Mouse (Mus musculus) forebrain, embryonic 11.5 days (tissue): ENCODE data around the gene Tead1. TPM values are rescaled to one million over a fixed set of nuclear protein-coding genes. Genes with fewer than 3 reads are reported as not detected.
A peak's percentile ranks its signal among the peaks of the same experiment; 100 is the strongest.

Source experiments
- ATAC-seq: fragments of 200-750 bp; cut with Nextera tagmentation; replicated peaks from 2 replicates; pipeline ENCODE4 v1.8.0; 2017; ENCODE audit warnings: moderate TSS enrichment; ENCODE audit not compliant: low FRiP score
- DNase-seq: peaks from one replicate; pipeline ENCODE4 v3.0.0-alpha.2; 2017; ENCODE audit warnings: low spot score
- H3K27ac ChIP-seq: fragments of 300-500 bp; sonication (generic); 2 replicates; pipeline ENCODE4 v1.5.1; 2014; ENCODE audit warnings: low read depth, low read length
- H3K27me3 ChIP-seq: fragments of 300-500 bp; sonication (generic); 2 replicates; pipeline ENCODE4 v1.6.1; 2014; ENCODE audit warnings: mild to moderate bottlenecking, low read length, mixed read lengths; ENCODE audit not compliant: control insufficient read depth, insufficient read depth
- H3K36me3 ChIP-seq: fragments of 300-500 bp; sonication (generic); 2 replicates; pipeline ENCODE4 v1.6.1; 2014; ENCODE audit warnings: mild to moderate bottlenecking, low read length, moderate library complexity, mixed read lengths; ENCODE audit not compliant: control insufficient read depth, insufficient read depth
- H3K4me1 ChIP-seq: fragments of 300-500 bp; sonication (generic); replicated peaks from 2 replicates; pipeline ENCODE4 v1.6.1; 2014; ENCODE audit warnings: low read length, mixed read lengths; ENCODE audit not compliant: control insufficient read depth, insufficient read depth
- H3K4me2 ChIP-seq: fragments of 300-500 bp; sonication (generic); 2 replicates; pipeline ENCODE4 v1.6.1; 2014; ENCODE audit warnings: low read depth, mild to moderate bottlenecking, low read length, moderate library complexity, mixed read lengths; ENCODE audit not compliant: severe bottlenecking
- H3K4me3 ChIP-seq: fragments of 300-500 bp; sonication (generic); 2 replicates; pipeline ENCODE4 v1.5.1; 2014; ENCODE audit warnings: low read depth, low read length
- H3K9ac ChIP-seq: fragments of 300-500 bp; sonication (generic); 2 replicates; pipeline ENCODE4 v1.6.1; 2014; ENCODE audit warnings: low read length
- H3K9me3 ChIP-seq: fragments of 300-500 bp; sonication (generic); 2 replicates; pipeline ENCODE4 v1.6.1; 2016; ENCODE audit warnings: low read length, mixed read lengths; ENCODE audit not compliant: control insufficient read depth
- WGBS: fragments of 180-500 bp; shearing (Covaris S2); extraction: QIAGEN DNeasy Blood & Tissue Kit; methylation state at CpG from one replicate; pipeline ENCODE4 v1.1.7; 2014; 5-methylcytosine and 5-hydroxymethylcytosine counted together
- polyA plus RNA-seq: library from polyadenylated mRNA; unstranded; fragments of >200 nt; fragmentation: Nextera tagmentation; extraction: Ambion mirVana; gene quantifications from 2 replicates; pipeline ENCODE4 v1.2.1, GENCODE M21; 2014

Tead1 gene
- polyA plus RNA-seq, 1 experiment from 2014 or later = 24.9 TPM

GRCm38 (mm10) chr7:112856583-112856982 is 177.5 kb downstream of the Tead1 start:
- Histone ChIP-seq H3K4me1 (peaks cover 16% of the 10 kb centered on the region; the same call in 1 of the 2 replicates), H3K27ac (no peak overlapping the region), H3K36me3 (no peaks in the 10 kb centered on the region; the same call in 1 of the 2 replicates), H3K9ac (no peak overlapping the region), H3K9me3 (no peaks in the 10 kb centered on the region), H3K27me3 (peaks cover 9% of the 10 kb centered on the region; the same call in 1 of the 2 replicates), H3K4me2 (no peak overlapping the region), H3K4me3 (no peak overlapping the region)
- ATAC-seq = no peak
- DNase-seq = no peak
- 74% methylated on average over 10 of the region's 10 CpGs for WGBS

DNA sequence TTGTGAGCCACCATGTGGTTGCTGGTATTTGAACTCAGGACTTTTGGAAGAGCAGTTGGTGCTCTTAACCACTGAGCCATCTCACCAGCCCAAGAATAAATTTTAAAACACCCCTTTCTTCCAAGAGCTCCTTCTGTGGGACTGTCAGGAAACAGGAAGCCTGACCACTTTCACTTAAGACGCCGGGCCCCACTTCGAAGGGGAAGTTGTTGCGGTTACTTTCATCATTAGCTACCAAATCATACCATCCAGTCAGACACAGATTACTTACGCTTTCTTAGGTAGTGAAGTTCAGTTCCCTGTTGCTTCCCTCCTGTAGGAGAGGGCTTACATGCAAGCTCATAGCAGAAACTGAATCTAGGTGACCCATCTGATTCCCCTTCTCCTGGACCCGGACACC is 180.8 kb downstream of the Tead1 start:
- peaks cover 3% of the 10 kb centered on the region; the same call in 1 of the 2 replicates for H3K36me3 ChIP-seq
- peaks cover 2% of the 10 kb centered on the region; the same call in 1 of the 2 replicates for H3K4me1 ChIP-seq
- H3K27ac ChIP-seq = no peak overlapping the region
- ATAC-seq = no peak
- no peak overlapping the region for H3K4me3 ChIP-seq
- no peak for DNase-seq
- WGBS = 96% methylated on average over 6 of the region's 6 CpGs
- H3K9ac ChIP-seq = no peak overlapping the region
- H3K4me2 ChIP-seq = no peak overlapping the region
- H3K27me3 ChIP-seq = 0 out of 2 replicates have a peak, but pooled peaks cover 2% of the 10 kb centered on the region
- H3K9me3 ChIP-seq = no peaks in the 10 kb centered on the region

- H3K4me1 ChIP-seq = no peaks in the 10 kb centered on the region
- H3K4me3 ChIP-seq = no peak overlapping the region
- H3K27me3 ChIP-seq = no peaks in the 10 kb centered on the region
- DNase-seq (no peak), ATAC-seq (no peak)
- no peak overlapping the region for H3K4me2 ChIP-seq
- H3K36me3 ChIP-seq = peaks cover 3% of the 10 kb centered on the region; the same call in 1 of the 2 replicates
- 97% methylated on average over 5 of the region's 5 CpGs for WGBS
- H3K9me3 ChIP-seq = no peaks in the 10 kb centered on the region
- H3K27ac ChIP-seq = no peak overlapping the region
- H3K9ac ChIP-seq = no peak overlapping the region
These were observed 183.0 kb downstream of the Tead1 start for GRCm38 (mm10) chr7:112862086-112862485.

- Histone ChIP-seq H3K4me3 (no peak overlapping the region), H3K9ac (no peak overlapping the region), H3K27me3 (no peaks in the 10 kb centered on the region), H3K9me3 (no peaks in the 10 kb centered on the region), H3K4me1 (no peaks in the 10 kb centered on the region), H3K27ac (no peak overlapping the region), H3K4me2 (no peak overlapping the region), H3K36me3 (peaks cover 3% of the 10 kb centered on the region; the same call in 1 of the 2 replicates)
- WGBS = 94% methylated on average over 8 of the region's 8 CpGs
- DNase-seq (no peak), ATAC-seq (no peak)
These were observed 185.1 kb downstream of the Tead1 start for GRCm38 (mm10) chr7:112864188-112864587.

GRCm38 (mm10) chr7:112865739-112866138 is 186.6 kb downstream of the Tead1 start:
- Histone ChIP-seq H3K4me1 (no peaks in the 10 kb centered on the region), H3K4me2 (no peak overlapping the region), H3K27ac (no peak overlapping the region), H3K9ac (no peak overlapping the region), H3K36me3 (peaks cover 3% of the 10 kb centered on the region; the same call in 1 of the 2 replicates), H3K4me3 (no peak overlapping the region), H3K9me3 (no peaks in the 10 kb centered on the region), H3K27me3 (no peaks in the 10 kb centered on the region)
- ATAC-seq (no peak), DNase-seq (peak; percentile 77)
- WGBS = 4% methylated on average over 2 of the region's 2 CpGs

DNA sequence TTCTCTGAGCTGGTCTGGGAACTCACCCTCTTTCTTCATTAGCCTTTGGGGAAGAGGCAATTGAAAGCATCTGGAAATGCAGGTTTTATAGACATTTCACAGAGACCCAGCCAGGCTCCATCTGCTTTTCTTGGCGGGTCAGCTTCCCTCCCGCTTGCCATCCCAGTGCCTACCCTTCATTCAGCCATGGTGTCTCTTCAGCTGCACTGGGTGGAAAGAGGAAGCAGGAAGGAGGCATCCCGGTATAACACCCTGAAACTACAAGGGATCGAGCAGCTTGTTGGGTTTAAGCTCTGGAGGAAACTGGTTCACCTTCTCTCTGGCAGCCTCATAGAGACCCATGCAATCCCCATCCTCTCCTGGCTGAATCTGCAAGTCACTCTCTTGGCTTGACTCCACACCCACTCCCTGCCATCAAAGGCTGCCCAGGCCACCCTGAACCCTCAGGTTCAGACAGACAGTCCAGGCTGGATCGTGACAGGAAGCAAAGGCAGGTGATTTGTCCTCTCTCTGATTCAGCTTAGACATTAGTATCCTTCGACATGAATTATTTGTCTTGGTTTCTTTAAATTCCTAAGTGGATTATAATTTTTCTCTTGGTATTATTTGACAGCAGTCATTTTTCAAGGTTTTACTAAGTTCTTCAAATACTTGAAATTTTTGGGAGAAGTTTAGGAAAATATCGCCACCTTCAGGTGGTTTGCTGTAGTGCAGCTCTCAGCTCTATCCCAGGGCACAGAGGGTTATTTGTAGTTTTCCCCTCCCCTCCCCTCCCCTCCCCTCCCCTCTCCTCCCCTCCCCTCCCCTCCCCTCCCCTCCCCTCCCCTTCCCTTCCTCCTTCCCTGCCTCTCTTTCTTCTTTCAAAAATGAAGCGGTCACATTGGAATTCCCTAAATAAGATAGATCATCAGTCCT is 189.7 kb downstream of the Tead1 start:
- DNase-seq (peak; percentile 80), ATAC-seq (no peak)
- no peak overlapping the region for H3K4me3 ChIP-seq
- H3K4me1 ChIP-seq = 0 out of 2 replicates have a peak, but pooled peaks cover 1% of the 10 kb centered on the region
- H3K27me3 ChIP-seq = no peaks in the 10 kb centered on the region
- H3K27ac ChIP-seq = no peak overlapping the region
- no peaks in the 10 kb centered on the region for H3K9me3 ChIP-seq
- no peak overlapping the region for H3K4me2 ChIP-seq
- no peak overlapping the region for H3K9ac ChIP-seq
- 55% methylated on average over 8 of the region's 8 CpGs for WGBS
- no peaks in the 10 kb centered on the region for H3K36me3 ChIP-seq

DNA sequence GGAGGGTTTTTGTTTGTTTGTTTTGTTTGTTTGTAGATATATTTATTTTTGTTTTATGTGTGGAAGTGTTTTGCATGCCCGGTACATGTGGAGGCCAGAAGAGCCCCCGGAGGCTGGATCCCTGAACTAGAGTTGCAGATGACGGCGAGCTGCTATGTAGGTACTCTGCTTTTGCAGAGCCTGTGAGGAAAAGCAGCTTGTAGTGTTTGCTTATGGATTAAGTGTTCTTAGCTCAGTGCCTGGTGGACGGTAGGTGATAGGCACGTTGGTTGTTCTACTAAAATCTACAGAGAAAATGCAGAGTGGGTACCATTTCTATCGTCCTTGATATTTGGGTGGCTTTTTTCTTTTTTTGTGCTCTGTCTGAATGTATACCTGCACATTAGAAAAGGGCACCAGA is 192.6 kb downstream of the Tead1 start:
- no peak overlapping the region for H3K4me3 ChIP-seq
- ATAC-seq (no peak), DNase-seq (no peak)
- H3K4me1 ChIP-seq = 0 out of 2 replicates have a peak, but pooled peaks cover 1% of the 10 kb centered on the region
- H3K36me3 ChIP-seq = no peaks in the 10 kb centered on the region; the same call in 1 of the 2 replicates
- H3K27ac ChIP-seq = no peak overlapping the region
- no peaks in the 10 kb centered on the region for H3K27me3 ChIP-seq
- H3K9me3 ChIP-seq = no peaks in the 10 kb centered on the region
- H3K9ac ChIP-seq = no peak overlapping the region
- WGBS = 88% methylated on average over 7 of the region's 7 CpGs
- H3K4me2 ChIP-seq = no peak overlapping the region

DNA sequence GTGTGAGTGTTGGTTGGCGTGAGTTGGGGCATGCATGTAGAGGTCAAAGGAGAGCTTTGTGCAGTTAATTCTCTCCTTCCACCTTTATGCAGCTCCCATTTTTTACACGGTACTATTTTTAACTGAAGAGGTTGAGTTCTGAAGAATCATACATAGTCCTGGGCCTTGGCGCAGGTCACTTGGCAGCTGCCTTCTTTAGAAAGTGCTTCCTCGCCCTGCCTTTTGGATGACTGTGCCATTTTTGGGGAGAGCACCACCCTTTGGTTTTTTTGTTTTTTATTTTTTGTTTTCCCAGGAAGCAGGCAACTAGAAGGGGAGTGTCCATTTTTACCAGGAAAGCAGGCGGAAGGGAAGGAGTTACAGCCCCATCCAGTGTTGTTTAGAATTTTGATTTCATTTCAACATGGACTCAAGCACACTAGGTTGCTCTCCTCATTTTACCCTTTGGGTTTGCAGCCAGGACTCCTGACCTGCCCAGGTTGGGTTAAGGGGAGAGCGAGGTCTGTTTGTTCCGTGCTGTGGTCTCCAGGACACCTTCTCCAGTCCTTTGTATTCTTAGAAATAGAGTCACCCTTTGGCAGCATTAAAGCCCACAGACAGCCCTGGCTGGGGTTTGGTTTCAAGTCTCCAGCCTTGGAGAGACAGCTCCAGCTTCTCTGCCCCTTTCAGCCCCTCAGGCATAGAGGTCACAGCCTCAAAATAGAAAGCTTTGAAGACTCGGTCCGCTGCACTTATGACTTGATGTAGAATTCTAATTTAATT is 193.5 kb downstream of the Tead1 start:
- Histone ChIP-seq H3K9ac (no peak overlapping the region), H3K27ac (no peak overlapping the region), H3K27me3 (no peaks in the 10 kb centered on the region), H3K4me3 (no peak overlapping the region), H3K4me1 (0 out of 2 replicates have a peak, but pooled peaks cover 3% of the 10 kb centered on the region), H3K36me3 (no peaks in the 10 kb centered on the region; the same call in 1 of the 2 replicates), H3K9me3 (no peaks in the 10 kb centered on the region), H3K4me2 (no peak overlapping the region)
- DNase-seq (no peak), ATAC-seq (no peak)
- WGBS = 67% methylated on average over 9 of the region's 9 CpGs
